Mouse (Mus musculus): ENCODE data around the gene Scp2. TPM values are rescaled to one million over a fixed set of nuclear protein-coding genes. Genes with fewer than 3 reads are reported as not detected.

The Scp2 gene
- polyA plus RNA-seq, 1 experiment from 2014 or later, result 372 TPM

DNA sequence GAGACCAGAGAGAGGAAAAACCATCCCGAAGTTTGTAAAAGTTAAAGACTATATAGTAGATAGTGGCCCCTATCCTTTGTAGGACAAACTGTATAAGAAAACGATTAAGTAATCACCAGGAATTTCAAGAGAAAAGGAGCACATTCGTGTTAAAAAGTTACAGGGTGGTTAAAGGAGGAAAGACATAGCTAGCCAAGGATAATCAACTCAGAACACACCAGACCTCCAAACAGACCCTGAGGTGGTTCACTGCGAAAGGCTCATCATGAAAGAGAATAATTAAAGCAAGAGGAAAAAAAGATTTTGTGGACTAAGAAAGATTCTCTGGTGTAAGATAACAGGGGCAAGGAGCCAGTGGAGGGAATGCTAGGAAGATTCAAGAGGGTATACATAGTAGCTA lies 74.5 kb downstream of the Scp2 start:
- ATAC-seq, result no peak
- Histone ChIP-seq H3K27ac (ENCODE audit: low read length) (peak overlapping the region; percentile 38), H3K4me2 (ENCODE audit: low read depth, low read length) (peak overlapping the region; percentile 67), H3K9ac (ENCODE audit: low read depth, low read length) (peak overlapping the region; percentile 76), H3K27me3 (replicated peaks; ENCODE audit: control insufficient read depth, insufficient read depth, low read length) (no peaks in the 10 kb centered on the region), H3K36me3 (ENCODE audit: control insufficient read depth, insufficient read depth, low read length) (no peaks in the 10 kb centered on the region), H3K9me3 (ENCODE audit: control insufficient read depth, low read length) (no peaks in the 10 kb centered on the region), H3K4me3 (ENCODE audit: low read length) (peak overlapping the region; percentile 59), H3K4me1 (ENCODE audit: control insufficient read depth, insufficient read depth, low read length) (peaks cover 4% of the 10 kb centered on the region; the same call in 1 of the 2 replicates)
- 56% methylated on average over 4 of the region's 4 CpGs for WGBS

DNA sequence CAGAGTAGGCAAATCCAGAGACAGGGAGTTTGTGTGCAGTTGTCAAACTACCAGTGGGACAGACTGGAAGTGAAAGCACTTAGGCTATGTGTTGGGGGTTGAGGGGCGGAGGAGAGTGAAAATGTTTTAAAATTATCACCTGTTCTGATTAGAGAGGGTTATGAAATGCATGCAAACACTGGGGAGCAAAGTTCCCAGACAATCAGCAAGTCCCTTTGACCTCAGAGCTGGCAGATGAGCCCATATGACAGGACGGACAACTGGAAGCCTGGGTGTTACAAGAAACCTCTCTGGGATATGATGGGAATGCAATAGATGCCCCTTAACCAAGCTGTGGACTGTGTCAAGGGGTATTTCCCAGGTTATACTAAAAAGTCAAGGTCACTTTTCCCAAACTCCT lies 76.7 kb downstream of the Scp2 start:
- ATAC-seq, result no peak
- Histone ChIP-seq H3K27ac (ENCODE audit: low read length) (0 out of 2 replicates have a peak overlapping the region, but pooled peaks have one; percentile 15), H3K9ac (ENCODE audit: low read depth, low read length) (no peak overlapping the region), H3K27me3 (replicated peaks; ENCODE audit: control insufficient read depth, insufficient read depth, low read length) (no peaks in the 10 kb centered on the region), H3K36me3 (ENCODE audit: control insufficient read depth, insufficient read depth, low read length) (no peaks in the 10 kb centered on the region), H3K4me2 (ENCODE audit: low read depth, low read length) (no peak overlapping the region), H3K4me3 (ENCODE audit: low read length) (no peak overlapping the region), H3K9me3 (ENCODE audit: control insufficient read depth, low read length) (no peaks in the 10 kb centered on the region), H3K4me1 (ENCODE audit: control insufficient read depth, insufficient read depth, low read length) (peaks cover 9% of the 10 kb centered on the region; the same call in 1 of the 2 replicates)
- WGBS, result 70% methylated on average over 2 of the region's 2 CpGs

DNA sequence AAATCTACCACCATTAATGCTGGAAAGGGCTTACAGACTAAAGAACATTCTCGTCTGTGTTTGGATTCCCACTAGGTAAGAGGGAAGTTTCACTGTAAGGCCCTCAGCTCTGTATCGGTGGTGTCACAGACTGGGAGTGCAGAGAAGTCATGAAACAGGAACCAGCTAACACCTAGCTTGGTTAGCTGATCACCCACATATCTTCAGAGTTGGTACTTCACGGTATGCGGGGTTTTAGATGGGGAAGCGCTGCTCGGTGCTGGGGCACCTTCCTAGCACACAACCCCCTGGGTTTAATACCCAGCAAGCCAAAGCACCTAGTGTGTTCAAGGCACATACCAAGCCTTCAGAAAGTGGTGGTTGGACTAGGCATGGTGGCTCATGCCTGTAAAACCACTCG lies 77.5 kb downstream of the Scp2 start:
- Histone ChIP-seq H3K4me3 (ENCODE audit: low read length) (no peak overlapping the region), H3K27ac (ENCODE audit: low read length) (no peak overlapping the region), H3K27me3 (replicated peaks; ENCODE audit: control insufficient read depth, insufficient read depth, low read length) (no peaks in the 10 kb centered on the region), H3K4me1 (ENCODE audit: control insufficient read depth, insufficient read depth, low read length) (peaks cover 9% of the 10 kb centered on the region; the same call in 1 of the 2 replicates), H3K9me3 (ENCODE audit: control insufficient read depth, low read length) (0 out of 2 replicates have a peak, but pooled peaks cover 4% of the 10 kb centered on the region), H3K9ac (ENCODE audit: low read depth, low read length) (no peak overlapping the region), H3K4me2 (ENCODE audit: low read depth, low read length) (no peak overlapping the region), H3K36me3 (ENCODE audit: control insufficient read depth, insufficient read depth, low read length) (peaks cover 4% of the 10 kb centered on the region)
- 93% methylated on average over 7 of the region's 7 CpGs for WGBS
- ATAC-seq, result no peak

DNA sequence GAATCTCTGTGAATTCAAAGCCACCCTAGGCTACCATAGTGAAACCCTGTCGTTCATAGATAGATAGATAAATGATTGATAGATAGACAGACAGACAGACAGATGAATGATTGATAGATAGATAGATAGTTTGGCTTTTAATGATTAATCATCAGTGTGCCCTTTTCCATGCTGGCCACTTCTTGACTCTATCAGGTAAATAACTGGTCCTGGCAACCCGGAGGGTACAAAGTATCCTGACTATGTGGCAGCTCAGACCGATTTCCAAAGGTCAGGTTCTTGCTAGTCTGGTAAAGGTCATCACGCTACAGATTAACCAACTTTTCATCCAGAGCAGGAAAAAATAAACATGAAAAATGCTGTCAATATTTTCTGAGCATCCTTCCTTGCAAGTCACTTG lies 78.2 kb downstream of the Scp2 start:
- Histone ChIP-seq H3K4me3 (ENCODE audit: low read length) (no peak overlapping the region), H3K9me3 (ENCODE audit: control insufficient read depth, low read length) (0 out of 2 replicates have a peak, but pooled peaks cover 5% of the 10 kb centered on the region), H3K9ac (ENCODE audit: low read depth, low read length) (no peak overlapping the region), H3K27me3 (replicated peaks; ENCODE audit: control insufficient read depth, insufficient read depth, low read length) (no peaks in the 10 kb centered on the region), H3K36me3 (ENCODE audit: control insufficient read depth, insufficient read depth, low read length) (peaks cover 7% of the 10 kb centered on the region), H3K4me1 (ENCODE audit: control insufficient read depth, insufficient read depth, low read length) (peaks cover 9% of the 10 kb centered on the region; the same call in 1 of the 2 replicates), H3K4me2 (ENCODE audit: low read depth, low read length) (no peak overlapping the region), H3K27ac (ENCODE audit: low read length) (no peak overlapping the region)
- WGBS, result 62% methylated on average over 4 of the region's 4 CpGs
- no peak for ATAC-seq

DNA sequence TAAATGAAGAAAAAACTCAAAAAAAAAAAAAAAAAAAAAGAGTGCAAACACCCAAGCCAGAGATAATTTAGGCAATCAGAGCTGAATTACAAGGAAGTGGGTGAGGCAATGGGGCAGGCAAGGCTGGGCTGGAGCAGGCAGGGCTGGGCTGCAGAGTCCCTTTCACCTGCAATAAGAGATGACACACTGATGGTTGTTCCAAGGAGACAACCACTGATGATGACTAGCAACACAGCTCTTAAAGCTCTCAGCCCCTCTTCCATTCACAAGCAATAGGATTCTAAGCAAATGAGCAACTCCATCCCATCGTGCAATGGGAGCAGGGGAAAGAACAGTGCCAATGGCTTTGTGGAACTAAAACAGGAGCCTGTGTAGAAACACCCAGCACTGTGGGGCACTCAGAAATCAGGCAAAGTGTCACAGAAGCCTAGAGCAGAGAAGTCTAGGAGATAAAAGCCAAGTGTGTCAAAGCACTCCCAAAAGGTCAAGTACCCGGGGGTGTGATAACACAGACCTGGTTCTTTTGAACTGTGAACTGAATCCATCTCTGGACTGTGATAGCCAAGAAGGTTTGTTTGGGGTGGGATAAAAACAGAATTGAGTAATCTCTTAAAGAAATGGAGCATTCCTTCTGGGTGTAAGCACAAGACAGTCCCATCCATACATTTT lies 79.5 kb downstream of the Scp2 start:
- WGBS, result 76% methylated on average over 2 of the region's 2 CpGs
- no peak overlapping the region for H3K4me2 ChIP-seq (ENCODE audit: low read depth, low read length)
- H3K27me3 ChIP-seq (replicated peaks; ENCODE audit: control insufficient read depth, insufficient read depth, low read length), result no peaks in the 10 kb centered on the region
- H3K4me1 ChIP-seq (ENCODE audit: control insufficient read depth, insufficient read depth, low read length), result peaks cover 6% of the 10 kb centered on the region; the same call in 1 of the 2 replicates
- no peak overlapping the region for H3K4me3 ChIP-seq (ENCODE audit: low read length)
- H3K36me3 ChIP-seq (ENCODE audit: control insufficient read depth, insufficient read depth, low read length), result peaks cover 9% of the 10 kb centered on the region
- peak; percentile 76 for ATAC-seq
- no peak overlapping the region for H3K9ac ChIP-seq (ENCODE audit: low read depth, low read length)
- H3K27ac ChIP-seq (ENCODE audit: low read length), result no peak overlapping the region
- H3K9me3 ChIP-seq (ENCODE audit: control insufficient read depth, low read length), result 0 out of 2 replicates have a peak, but pooled peaks cover 5% of the 10 kb centered on the region

DNA sequence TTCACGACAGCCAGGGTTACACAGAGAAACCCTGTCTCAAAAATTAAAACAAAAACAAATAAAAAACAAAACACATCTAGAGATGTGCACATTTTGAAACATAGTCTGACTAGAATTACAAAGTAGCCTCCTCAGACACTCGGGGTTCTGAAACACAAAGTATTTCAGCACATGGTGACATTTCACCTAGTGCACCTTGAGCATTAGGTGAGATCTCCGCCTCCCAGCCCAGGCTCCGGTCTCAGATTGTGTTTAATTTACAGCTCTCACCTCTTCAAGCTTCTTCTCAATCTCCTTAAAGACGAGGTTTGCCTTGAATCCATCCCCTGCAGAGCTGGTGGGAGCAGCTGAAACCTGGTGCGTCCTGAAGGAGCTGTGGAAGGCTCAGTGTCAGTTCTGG lies 81.2 kb downstream of the Scp2 start:
- WGBS, result 68% methylated on average over 6 of the region's 6 CpGs
- no peak overlapping the region for H3K4me3 ChIP-seq (ENCODE audit: low read length)
- no peaks in the 10 kb centered on the region for H3K27me3 ChIP-seq (replicated peaks; ENCODE audit: control insufficient read depth, insufficient read depth, low read length)
- ATAC-seq, result no peak
- H3K4me1 ChIP-seq (ENCODE audit: control insufficient read depth, insufficient read depth, low read length), result peaks cover 6% of the 10 kb centered on the region; the same call in 1 of the 2 replicates
- H3K9ac ChIP-seq (ENCODE audit: low read depth, low read length), result no peak overlapping the region
- 0 out of 2 replicates have a peak, but pooled peaks cover 5% of the 10 kb centered on the region for H3K9me3 ChIP-seq (ENCODE audit: control insufficient read depth, low read length)
- peaks cover 9% of the 10 kb centered on the region for H3K36me3 ChIP-seq (ENCODE audit: control insufficient read depth, insufficient read depth, low read length)
- H3K4me2 ChIP-seq (ENCODE audit: low read depth, low read length), result no peak overlapping the region
- no peak overlapping the region for H3K27ac ChIP-seq (ENCODE audit: low read length)

DNA sequence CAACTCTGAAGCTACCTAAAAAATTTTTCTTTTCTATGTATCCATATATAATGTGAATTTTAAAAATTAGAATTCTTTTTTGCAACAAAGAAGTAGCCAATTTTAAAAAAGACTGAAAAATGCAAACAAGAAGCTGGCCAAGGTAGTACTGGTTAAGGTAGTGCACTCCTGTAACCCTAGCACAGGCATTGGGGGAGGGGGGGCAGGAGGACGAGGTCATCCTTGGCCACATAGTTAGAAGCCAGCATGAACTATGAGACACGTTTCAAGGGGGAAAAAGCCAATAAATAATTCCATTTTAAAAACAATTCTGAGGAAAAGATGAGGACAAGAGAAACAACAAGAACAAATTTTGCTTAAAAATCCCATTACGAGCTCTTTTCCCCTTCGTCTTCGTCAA lies 82.3 kb downstream of the Scp2 start:
- 0 out of 2 replicates have a peak, but pooled peaks cover 5% of the 10 kb centered on the region for H3K9me3 ChIP-seq (ENCODE audit: control insufficient read depth, low read length)
- peaks cover 9% of the 10 kb centered on the region for H3K36me3 ChIP-seq (ENCODE audit: control insufficient read depth, insufficient read depth, low read length)
- no peak for ATAC-seq
- 94% methylated on average over 5 of the region's 5 CpGs for WGBS
- no peaks in the 10 kb centered on the region for H3K27me3 ChIP-seq (replicated peaks; ENCODE audit: control insufficient read depth, insufficient read depth, low read length)
- H3K4me3 ChIP-seq (ENCODE audit: low read length), result no peak overlapping the region
- H3K9ac ChIP-seq (ENCODE audit: low read depth, low read length), result no peak overlapping the region
- H3K27ac ChIP-seq (ENCODE audit: low read length), result no peak overlapping the region
- peaks cover 6% of the 10 kb centered on the region; the same call in 1 of the 2 replicates for H3K4me1 ChIP-seq (ENCODE audit: control insufficient read depth, insufficient read depth, low read length)
- no peak overlapping the region for H3K4me2 ChIP-seq (ENCODE audit: low read depth, low read length)

DNA sequence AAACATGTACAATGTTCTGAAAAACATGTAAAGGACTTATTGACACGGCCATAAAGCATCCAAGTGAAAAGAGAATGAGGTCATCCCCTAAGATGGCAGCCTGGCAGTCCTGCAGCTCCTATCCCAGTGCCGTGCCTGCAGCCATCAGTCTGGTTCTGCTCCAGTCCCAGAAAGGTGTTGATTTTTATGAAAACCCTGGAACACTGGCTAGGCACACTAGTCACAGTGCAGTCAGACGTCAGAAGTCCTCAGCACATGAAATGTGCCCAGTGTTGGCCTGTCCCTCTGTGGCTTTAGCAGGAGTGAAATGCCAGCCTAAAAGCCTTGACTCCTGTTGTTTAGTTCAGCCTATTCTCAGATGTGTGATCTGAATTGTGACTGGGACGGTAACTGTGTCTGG lies 84.0 kb downstream of the Scp2 start:
- Histone ChIP-seq H3K4me2 (ENCODE audit: low read depth, low read length) (no peak overlapping the region), H3K27me3 (replicated peaks; ENCODE audit: control insufficient read depth, insufficient read depth, low read length) (no peaks in the 10 kb centered on the region), H3K4me1 (ENCODE audit: control insufficient read depth, insufficient read depth, low read length) (peaks cover 6% of the 10 kb centered on the region; the same call in 1 of the 2 replicates), H3K9me3 (ENCODE audit: control insufficient read depth, low read length) (0 out of 2 replicates have a peak, but pooled peaks cover 5% of the 10 kb centered on the region), H3K9ac (ENCODE audit: low read depth, low read length) (no peak overlapping the region), H3K4me3 (ENCODE audit: low read length) (no peak overlapping the region), H3K27ac (ENCODE audit: low read length) (no peak overlapping the region), H3K36me3 (ENCODE audit: control insufficient read depth, insufficient read depth, low read length) (peaks cover 13% of the 10 kb centered on the region)
- no peak for ATAC-seq
- 79% methylated on average over 4 of the region's 4 CpGs for WGBS

DNA sequence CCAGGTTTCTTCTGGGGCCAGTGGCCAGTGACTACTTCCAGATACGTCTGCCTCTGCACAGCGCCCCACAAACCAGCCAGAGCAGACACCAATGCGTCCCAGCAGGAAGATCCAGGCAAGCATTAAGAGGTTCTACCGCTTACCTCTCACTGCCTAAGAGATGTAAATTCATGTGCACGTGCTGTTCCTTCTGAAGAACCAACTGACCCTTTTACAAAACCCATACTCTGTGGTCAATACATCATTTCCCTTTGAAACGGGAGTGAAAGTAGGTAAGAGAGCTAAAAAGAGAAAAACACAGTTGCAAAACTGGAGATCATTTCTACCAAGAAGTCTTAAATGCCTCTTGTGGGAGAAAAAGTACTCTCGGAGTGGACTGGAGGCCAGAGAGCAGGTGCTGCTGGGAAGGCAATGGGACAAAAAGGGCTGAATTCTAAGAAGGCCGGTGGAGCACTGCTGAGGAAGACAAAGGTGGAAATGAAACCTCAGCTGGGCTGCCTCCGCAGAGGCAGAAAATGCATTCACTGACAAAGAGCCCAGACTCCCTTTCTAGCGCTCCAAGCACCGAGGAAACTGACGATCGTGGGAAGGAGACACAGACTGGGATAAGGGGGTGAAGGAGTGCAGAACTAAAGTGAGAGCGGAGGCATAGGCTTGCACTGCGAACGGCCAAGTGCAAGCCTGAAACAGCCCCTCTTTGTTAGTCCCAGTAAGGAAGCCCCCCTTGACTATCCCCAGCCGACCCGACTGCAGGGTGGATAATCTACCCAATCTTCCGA lies 85.0 kb downstream of the Scp2 start:
- H3K4me1 ChIP-seq (ENCODE audit: control insufficient read depth, insufficient read depth, low read length), result 0 out of 2 replicates have a peak, but pooled peaks cover 3% of the 10 kb centered on the region
- no peak overlapping the region for H3K4me2 ChIP-seq (ENCODE audit: low read depth, low read length)
- no peaks in the 10 kb centered on the region for H3K27me3 ChIP-seq (replicated peaks; ENCODE audit: control insufficient read depth, insufficient read depth, low read length)
- 0 out of 2 replicates have a peak, but pooled peaks cover 5% of the 10 kb centered on the region for H3K9me3 ChIP-seq (ENCODE audit: control insufficient read depth, low read length)
- no peak for ATAC-seq
- WGBS, result 80% methylated on average over 19 of the region's 19 CpGs
- H3K4me3 ChIP-seq (ENCODE audit: low read length), result no peak overlapping the region
- H3K27ac ChIP-seq (ENCODE audit: low read length), result no peak overlapping the region
- H3K36me3 ChIP-seq (ENCODE audit: control insufficient read depth, insufficient read depth, low read length), result peaks cover 13% of the 10 kb centered on the region
- no peak overlapping the region for H3K9ac ChIP-seq (ENCODE audit: low read depth, low read length)
